9 mouse cellular contexts compared by ENCODE assay signal in the genomic region with DNA sequence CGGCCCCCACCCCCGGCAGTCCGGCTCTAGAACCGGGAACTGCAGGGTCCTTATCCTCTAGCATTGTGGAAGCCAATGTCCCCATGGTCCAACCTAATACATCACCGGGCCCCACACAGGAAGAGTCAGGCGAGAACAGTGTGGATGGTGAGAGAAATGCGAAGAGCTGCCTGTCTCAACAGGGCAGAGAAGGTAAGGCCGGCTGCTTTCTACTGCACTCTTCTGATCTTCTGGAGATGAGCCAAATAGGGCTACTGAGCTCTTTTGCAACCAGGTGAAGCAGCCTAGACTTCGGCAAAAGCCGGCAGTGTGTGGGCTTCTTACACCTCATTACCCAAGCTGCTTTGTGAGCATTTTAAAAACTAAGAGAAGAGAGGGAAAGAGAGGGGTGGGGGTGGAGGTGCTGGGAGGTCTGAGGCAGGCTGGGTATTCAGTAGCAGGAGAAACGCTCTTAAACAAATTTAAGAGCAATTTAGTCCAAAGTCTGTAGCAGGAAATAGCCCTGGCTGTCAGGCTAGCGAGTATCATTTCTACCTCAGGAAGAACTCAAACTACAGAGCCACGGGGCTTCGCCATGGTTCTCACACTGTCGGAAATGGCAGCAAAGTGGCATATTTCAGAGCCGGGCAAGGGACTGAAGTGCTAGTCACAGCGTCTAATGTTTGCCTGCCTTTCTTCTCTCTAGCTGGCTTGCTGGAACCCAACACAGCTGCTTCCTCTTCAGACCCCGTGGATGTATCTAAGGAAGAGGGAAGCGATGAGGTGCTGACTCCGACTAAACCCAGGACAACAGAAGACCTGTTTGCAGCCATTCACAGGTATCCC. TPM values are rescaled to one million over a fixed set of nuclear protein-coding genes. Genes with fewer than 3 reads are reported as not detected.
DNase-seq lines count a peak whose midpoint lies in the region; ATAC-seq and TF ChIP-seq lines count a peak whose summit lies in the region.
"Had no signal": no experiment of that assay in that cellular context is flagged by ENCODE, and none has a peak within 500 bp of the region (broad histone marks: within the 10 kb centered on the region; RNA-seq: fewer than 3 reads in every experiment).

No protein-coding gene starts in this region.

- intact Hi-C loops in heart, postnatal 10 days (cut with DNase I) = loop anchor here (5.0 kb wide), 1 partner anchor 205 kb away; no protein-coding TSS in a partner anchor

- ATAC-seq in inflammation-experienced regulatory T-cells, adult 6 months = peak; percentile 52

- peak; percentile 85 for DNase-seq in heart, adult 11 months
- no peak for DNase-seq in heart, postnatal 10 days
- peak; percentile 47 to 55 for DNase-seq in right cerebral cortex, adult 2 months (ENCODE audit: low spot score in 2 of 2)
- no peak for DNase-seq in right cerebral cortex, postnatal 36 days (ENCODE audit: low spot score in 2 of 2)
- DNase-seq in thymus, adult 2 months = peak; percentile 58
- DNase-seq in urinary bladder, postnatal 25 days (ENCODE audit: low spot score) = no peak
- DNase-seq in testis, postnatal 14 days (ENCODE audit: low spot score) = no peak

- 31% methylated on average over 20 of the region's 20 CpGs for WGBS in thymus, adult 2 months

- peak overlapping the region; percentile 50 for H3K4me3 ChIP-seq in thymus, adult 2 months (ENCODE audit: control insufficient read depth, insufficient read depth, low read length)
- H3K4me3 ChIP-seq: erythroblast, embryonic 14.5 days had no signal

- H3K4me1 ChIP-seq in thymus, adult 2 months (replicated peaks; ENCODE audit: control insufficient read depth, insufficient read depth, low read length) = peaks cover 10% of the 10 kb centered on the region

- no peak for TF ChIP-seq CTCF in thymus, adult 2 months (IDR thresholded peaks at IDR 0.05; ENCODE audit: borderline replicate concordance, control insufficient read depth, extremely low read depth, insufficient read depth, low read length, poor library complexity)

- peak overlapping the region; percentile 94 for H3K27ac ChIP-seq in thymus, adult 2 months (ENCODE audit: control insufficient read depth, insufficient read depth, low read length)

- peaks cover 14% of the 10 kb centered on the region for H3K36me3 ChIP-seq in thymus, adult 2 months (ENCODE audit: control insufficient read depth, insufficient read depth, low read length)

- H3K27me3 ChIP-seq in thymus, adult 2 months (ENCODE audit: control insufficient read depth, insufficient read depth, low read length) = no peaks in the 10 kb centered on the region

- TF ChIP-seq POLR2A in thymus, adult 2 months (IDR thresholded peaks at IDR 0.05; ENCODE audit: control insufficient read depth, extremely low read depth, insufficient read depth, low read length, poor library complexity) = no peak

RNA-seq across cellular contexts. Expression of a gene that starts 18.8 kb away (rescaled TPM):
- 1 to 10 TPM; 3.3 to 3.9 TPM for total RNA-seq in heart, postnatal 10 days (2021)
- polyA plus RNA-seq in inflammation-experienced regulatory T-cells, adult 6 months (2017; shearing (Covaris generic)) = not detected
- 0.46 and 0.66 TPM in 2 replicates for polyA plus RNA-seq in thymus, adult 2 months (2012; rRNA removed)
- polyA plus RNA-seq: erythroblast, embryonic 14.5 days had no signal

Comparison
In these comparisons a context has a peak if more than half of its experiments do, and no peak if none do; other contexts are left out.
1. DNase-seq: peak in heart, adult 11 months (single experiment), right cerebral cortex, adult 2 months (2 of 2) and thymus, adult 2 months (single experiment); none in heart, postnatal 10 days (0 of 2), right cerebral cortex, postnatal 36 days (0 of 2), urinary bladder, postnatal 25 days (single experiment) and testis, postnatal 14 days (single experiment).